Mouse (Mus musculus) CH12F3 (cell line): ENCODE results near the gene Prpf6.

Experiments used
- in situ Hi-C: fragments of 300-500 bp; cut with MboI; formaldehyde crosslinking; loops from 2 replicates; pipeline ENCODE4 v1.14.3; 2020; ENCODE audit warnings: low sequenced_read_pairs

Prpf6 gene

GRCm38 (mm10) chr2:181681978-181682377 lies 90.3 kb downstream of the Prpf6 start:
- in situ Hi-C loops = no loop called here

GRCm38 (mm10) chr2:181683381-181683780 lies 91.7 kb downstream of the Prpf6 start:
- in situ Hi-C loops = no loop called here

- in situ Hi-C loops = no loop called here
These were observed 93.0 kb downstream of the Prpf6 start for GRCm38 (mm10) chr2:181684713-181685112.

GRCm38 (mm10) chr2:181685686-181686085 lies 94.0 kb downstream of the Prpf6 start:
- in situ Hi-C loops = no loop called here

GRCm38 (mm10) chr2:181687586-181687985 lies 95.9 kb downstream of the Prpf6 start:
- in situ Hi-C loops = no loop called here

GRCm38 (mm10) chr2:181689466-181690160 lies 97.9 kb downstream of the Prpf6 start:
- in situ Hi-C loops = no loop called here

- in situ Hi-C loops = no loop called here
These were observed 99.4 kb downstream of the Prpf6 start for GRCm38 (mm10) chr2:181691083-181691482.

GRCm38 (mm10) chr2:181691571-181691970 lies 99.9 kb downstream of the Prpf6 start:
- in situ Hi-C loops = no loop called here

- in situ Hi-C loops = no loop called here
These were observed 100.6 kb downstream of the Prpf6 start for GRCm38 (mm10) chr2:181692304-181692703.

GRCm38 (mm10) chr2:181693339-181694280 lies 101.9 kb downstream of the Prpf6 start, which contains the start of gene Rgs19:
Gene Rgs19 (minus strand): TSS chr2:181693977.
- in situ Hi-C loops = no loop called here

GRCm38 (mm10) chr2:181694581-181694980 lies 102.9 kb downstream of the Prpf6 start:
- in situ Hi-C loops = no loop called here

GRCm38 (mm10) chr2:181695776-181696175 lies 104.1 kb downstream of the Prpf6 start:
- in situ Hi-C loops = no loop called here

- in situ Hi-C loops = no loop called here
These were observed 105.2 kb downstream of the Prpf6 start for GRCm38 (mm10) chr2:181696801-181697420.

GRCm38 (mm10) chr2:181698241-181698640 lies 106.6 kb downstream of the Prpf6 start, which contains the start of gene Lkaaear1:
Gene Lkaaear1 (minus strand): TSS chr2:181698442.
- in situ Hi-C loops = no loop called here
